Mouse (Mus musculus) frontal cortex, postnatal 25 days (tissue): ENCODE measurements around the gene Nr1i2.
"Not testable (repeated sequence)": the region's sequence is repeated elsewhere in the genome, so short reads cannot be mapped to it uniquely, and the experiment has no call there.

Experiments
- DNase-seq, 2 experiments: peaks; one replicate each; pipeline ENCODE4 v3.0.0; 2022; ENCODE audit warnings: low spot score in 2 of 2

Nr1i2 gene

GRCm38 (mm10) chr16:38287357-38287756, 7.3 kb downstream of the Nr1i2 start:
- DNase-seq = no peak

GRCm38 (mm10) chr16:38286541-38286940, 8.1 kb downstream of the Nr1i2 start:
- DNase-seq = no peak

DNA sequence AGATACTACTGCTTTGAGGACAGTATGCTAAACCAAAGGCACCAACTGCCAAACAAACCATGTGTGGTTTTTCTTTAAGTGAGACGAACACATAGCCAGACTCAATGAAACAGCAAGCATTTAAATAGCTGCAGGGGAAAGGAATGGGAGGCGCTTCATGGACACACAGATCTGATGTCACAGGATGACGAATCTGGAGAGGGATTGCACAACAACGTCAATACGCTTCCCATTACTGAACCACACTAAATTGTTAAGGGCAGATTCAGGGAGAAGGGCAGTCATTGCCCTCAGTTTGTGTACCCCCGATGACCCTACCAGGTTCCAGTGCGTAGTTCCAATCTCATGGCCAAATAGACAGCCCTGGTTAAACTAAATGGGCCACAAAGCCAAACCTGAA, 8.8 kb downstream of the Nr1i2 start:
- no peak for DNase-seq

DNA sequence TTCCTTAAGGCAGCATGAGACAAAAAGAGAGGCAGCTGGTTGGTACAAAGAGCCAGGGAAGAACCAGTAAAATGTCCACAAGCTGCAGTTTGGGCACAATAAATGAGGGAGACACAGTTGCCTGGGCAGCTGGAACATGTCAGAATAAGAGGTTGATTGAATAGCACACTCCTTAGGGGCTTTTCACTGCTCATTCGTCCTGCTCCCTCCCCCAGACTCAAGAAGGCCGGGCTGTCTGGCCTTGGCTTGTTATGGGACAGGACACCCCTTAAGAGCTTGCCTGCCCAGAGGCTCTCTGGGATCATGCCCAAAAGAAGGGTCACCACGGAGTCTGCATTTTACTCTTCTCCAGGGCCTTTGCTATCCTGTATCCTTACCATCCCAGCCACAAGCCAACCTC, 11.3 kb downstream of the Nr1i2 start:
- no peak for DNase-seq

- DNase-seq = no peak
Measured at GRCm38 (mm10) chr16:38282559-38283160, 12.0 kb downstream of the Nr1i2 start.

- DNase-seq = no peak
Measured at GRCm38 (mm10) chr16:38280951-38281350, 13.7 kb downstream of the Nr1i2 start.

DNA sequence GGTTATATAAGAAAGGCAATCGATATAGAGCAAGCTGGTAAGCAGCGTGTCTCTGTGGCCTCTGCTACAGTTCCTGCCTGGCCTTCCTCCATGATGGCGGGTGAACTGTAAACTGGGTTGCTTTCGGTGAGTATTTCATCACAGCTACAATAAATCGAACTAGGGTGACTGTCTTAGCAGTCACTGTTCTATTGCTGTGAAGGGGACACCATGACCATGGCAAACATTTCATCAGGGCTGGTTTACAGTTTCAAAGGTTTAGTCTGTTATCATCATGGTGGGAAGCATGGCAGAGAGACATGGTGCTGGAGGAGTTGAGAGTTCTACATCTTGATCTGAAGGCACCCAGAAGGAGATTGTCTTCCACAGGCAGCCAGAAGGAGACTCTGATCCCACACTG, 14.8 kb downstream of the Nr1i2 start:
- DNase-seq = no peak

GRCm38 (mm10) chr16:38274737-38275136, 19.9 kb downstream of the Nr1i2 start:
- no peak for DNase-seq

DNA sequence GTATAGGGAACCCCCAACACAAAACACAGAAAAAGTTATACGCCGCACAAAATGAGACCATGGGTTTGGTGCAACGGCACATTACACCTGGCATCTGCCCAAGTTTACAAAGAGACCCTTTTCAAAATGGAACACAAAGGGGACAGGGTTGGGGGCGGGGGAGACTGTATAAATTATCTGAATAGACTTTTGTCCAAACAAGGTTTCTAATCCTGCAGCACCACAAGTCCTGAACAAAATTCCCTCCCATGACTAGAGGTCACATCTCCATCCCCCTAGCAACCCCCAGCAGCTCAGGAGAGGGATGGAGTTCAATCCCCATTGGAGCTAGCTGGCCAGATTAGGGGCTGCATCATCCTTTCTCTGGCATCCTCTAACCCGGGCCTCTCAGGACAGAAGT, 22.1 kb downstream of the Nr1i2 start:
- DNase-seq = no peak

- DNase-seq = no peak
Measured at GRCm38 (mm10) chr16:38271601-38272000, 23.0 kb downstream of the Nr1i2 start.

DNA sequence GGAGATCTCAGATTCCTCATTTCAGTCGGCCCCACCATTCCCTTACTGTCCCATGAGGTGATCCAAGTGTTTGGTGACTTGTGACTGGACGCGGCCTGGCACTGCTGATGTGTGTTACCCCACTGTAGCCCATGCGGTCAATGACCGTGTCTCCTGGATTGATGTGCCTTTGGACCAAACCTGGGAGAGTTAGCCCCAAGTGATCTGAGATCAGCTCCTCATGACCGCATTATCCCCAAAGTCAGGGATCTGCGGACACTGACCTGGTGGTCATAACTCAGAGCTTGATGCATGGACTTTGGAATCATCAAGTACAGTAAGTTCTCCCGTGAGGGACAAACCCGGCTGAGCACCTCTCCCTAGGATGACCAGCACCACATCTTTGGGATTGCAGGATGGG, 38.7 kb downstream of the Nr1i2 start:
- no peak for DNase-seq

DNA sequence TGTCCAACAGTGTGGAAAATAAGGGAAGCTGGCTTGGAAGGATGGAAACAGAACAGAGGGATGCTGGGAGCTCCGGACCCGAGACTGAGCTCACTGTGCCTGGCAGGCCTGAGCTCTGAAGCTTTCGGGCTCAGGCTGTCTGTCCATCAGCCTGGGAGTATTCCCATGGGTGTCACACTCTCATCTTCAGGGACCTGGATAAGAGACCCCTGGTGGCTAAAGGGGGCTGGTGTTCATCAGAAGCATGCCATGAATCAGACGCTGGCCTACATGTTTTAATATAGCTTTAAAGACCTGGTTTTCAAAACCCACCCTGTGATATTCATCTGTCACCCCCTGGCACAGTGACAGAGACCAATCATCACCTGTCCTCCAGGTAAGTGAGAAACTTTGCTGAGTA, 39.5 kb downstream of the Nr1i2 start:
- no peak for DNase-seq

DNA sequence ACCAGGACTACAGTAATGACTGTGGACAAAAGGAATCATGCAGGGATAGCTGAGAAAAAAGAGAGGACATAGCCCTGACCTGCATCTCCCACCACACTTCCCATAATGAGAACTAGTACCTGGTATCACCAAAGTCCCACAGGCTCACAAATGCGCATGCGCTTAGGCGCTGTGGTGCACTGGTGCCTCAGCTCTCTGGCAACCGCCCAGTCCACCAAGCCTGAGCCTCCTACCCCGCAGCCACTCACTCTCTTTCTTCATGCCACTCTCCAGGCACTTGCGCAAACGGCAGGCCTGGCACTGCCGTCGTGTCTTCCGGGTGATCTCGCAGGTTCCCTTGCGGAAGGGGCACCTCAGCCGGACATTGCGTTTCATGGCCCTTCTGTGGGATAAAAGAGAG, 40.6 kb downstream of the Nr1i2 start:
- DNase-seq = no peak

DNA sequence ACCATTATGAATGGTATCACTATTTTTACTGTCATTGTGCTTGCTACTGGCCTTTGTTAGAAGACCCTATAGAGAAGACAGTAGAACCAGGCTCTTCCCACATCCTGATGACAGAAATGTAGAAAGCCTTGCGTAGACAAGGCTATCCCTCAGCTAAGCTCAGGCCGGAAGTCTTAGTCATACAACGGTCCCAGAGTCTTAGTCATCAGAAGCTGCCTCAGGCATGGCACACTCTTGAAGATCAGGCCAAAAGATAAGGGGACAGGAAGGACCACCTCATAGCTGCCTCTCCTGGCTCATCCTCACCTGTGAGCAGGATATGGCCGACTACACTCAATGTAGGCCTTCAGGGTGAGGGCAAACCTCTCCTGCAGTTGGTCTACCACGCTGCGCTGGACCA, 44.2 kb downstream of the Nr1i2 start:
- no peak for DNase-seq

DNA sequence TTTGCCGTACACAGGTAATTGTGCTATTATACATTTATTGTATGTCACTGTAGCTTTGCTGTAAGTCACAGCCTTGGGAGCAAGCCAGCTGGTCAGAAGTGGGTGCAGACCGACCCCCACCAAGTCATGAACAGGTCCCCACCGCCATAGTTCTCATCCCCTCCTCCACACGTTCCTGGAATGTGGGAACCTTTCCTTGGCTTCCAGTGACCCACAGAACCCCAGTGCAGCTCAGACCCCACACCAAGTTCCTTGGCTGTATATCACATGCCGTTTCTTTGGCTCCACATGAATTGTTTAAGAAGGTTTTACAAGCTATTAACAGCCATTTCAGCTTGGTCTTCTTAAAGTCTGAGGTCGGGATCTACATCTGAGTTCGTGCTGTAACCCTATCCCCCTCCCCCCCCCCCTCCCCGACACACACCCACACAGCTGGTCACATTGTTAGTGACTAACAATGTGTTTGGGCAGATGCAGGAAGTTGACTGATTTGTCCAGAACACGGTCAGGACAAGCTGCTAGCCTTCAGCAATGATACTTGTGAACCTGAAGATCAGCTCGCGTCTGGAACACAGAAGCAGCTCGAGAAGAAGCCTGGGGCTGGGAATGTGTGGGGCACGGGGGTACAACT, 46.2 kb downstream of the Nr1i2 start:
- no peak for DNase-seq

DNA sequence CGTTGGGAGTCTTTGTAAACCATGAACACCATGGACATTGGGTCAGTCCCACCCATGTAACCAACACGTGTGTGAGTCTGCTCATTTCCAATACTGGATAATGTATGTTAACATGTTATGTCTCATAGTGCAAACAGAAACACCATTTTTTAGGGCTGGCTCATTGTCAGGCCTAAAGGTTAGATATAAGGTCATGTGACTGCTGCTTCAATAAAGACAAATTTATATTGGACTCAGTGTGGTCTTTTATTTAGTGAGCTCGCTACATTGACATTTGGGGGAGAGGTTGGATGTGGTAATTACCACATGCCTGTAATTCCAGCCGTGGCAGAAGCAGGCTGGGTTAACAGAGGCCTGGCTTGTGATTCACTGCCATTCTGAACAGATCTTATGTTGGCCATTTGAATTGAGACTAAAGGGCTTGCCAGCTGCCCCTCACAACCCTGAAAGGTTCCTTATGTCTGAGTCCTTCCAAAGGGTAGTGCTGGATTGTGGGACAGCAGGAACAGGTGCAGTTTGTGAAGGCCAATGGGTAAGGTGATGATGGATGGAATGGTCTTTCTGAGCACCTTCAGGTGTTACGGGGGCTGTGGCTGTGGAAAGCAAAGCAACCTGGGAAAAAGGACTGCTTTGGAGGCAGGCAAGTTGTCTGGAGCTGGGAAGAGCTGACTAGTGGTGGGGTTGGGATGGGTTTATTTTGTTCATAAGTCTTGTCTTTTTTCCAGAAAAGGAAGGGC, 48.6 kb downstream of the Nr1i2 start:
- DNase-seq = no peak

- DNase-seq = no peak
Measured at GRCm38 (mm10) chr16:38245379-38245778, 49.2 kb downstream of the Nr1i2 start.

DNA sequence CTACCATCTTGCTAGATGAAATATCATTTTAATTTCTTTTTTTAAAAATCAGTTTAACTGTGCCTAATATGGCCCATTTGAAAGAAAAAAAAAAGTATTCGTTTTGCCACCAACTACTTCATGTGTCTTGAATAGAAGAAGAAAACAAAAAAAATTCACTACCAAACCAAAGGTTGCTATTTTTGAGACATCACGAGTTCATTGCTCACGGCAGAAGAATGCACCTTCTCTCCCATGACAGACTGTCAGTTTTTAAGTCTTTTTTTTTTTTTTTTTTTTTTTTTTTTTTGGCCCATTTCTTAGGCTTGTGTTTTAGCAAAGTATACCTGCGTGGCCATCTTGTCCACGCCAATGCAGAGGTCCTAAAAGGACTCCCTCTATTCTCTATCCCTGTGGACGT, 50.5 kb downstream of the Nr1i2 start:
- no peak for DNase-seq

- no peak for DNase-seq
Measured at GRCm38 (mm10) chr16:38240167-38240566, 54.5 kb downstream of the Nr1i2 start.

DNA sequence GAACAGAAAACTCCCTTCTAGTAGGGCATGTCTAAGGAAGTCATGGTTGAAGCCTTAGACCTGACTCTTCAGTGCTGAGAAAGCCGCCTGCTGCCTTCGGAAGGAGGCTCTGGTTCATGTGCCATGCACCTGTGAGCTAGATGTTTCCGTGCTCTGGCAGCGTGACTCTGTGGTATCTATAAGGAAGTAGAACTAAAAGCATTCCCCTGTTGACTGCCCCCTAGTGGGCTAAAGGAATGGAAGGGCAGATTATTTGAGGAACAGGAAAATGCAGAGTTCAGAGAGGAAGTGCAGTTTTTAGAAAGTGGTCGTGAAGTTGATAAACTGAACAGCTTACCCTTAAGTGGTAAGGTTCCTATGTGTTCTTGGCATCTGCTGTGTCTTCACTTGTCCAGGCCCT, 54.9 kb downstream of the Nr1i2 start:
- no peak for DNase-seq

GRCm38 (mm10) chr16:38236936-38237585, 57.6 kb downstream of the Nr1i2 start:
- DNase-seq = no peak

DNA sequence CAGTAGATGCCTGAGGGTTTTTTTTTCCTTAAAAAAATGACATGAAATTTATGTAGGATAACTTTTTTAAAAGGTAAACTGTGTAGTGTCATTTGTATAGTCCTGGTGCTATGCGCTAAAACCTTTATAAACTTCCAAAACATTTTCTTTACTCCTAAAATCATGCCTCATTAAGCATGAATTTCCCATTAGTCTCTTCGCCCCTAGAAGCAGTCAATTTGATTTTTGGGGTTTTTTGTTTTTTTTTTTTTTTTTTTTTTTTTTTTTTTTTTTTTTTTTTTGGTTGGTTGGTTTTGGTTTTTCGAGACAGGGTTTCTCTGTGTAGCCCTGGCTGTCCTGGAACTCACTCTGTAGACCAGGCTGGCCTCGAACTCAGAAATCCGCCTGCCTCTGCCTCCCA, 72.1 kb downstream of the Nr1i2 start:
- DNase-seq = not testable (repeated sequence)

- no peak for DNase-seq
Measured at GRCm38 (mm10) chr16:38205272-38205671, 89.4 kb downstream of the Nr1i2 start.
